Mouse (Mus musculus) MEL (cell line): Measurements from ENCODE around the gene Gm48551. TPM values are rescaled to one million over a fixed set of nuclear protein-coding genes. Genes with fewer than 3 reads are reported as not detected.

Source experiments
- DNase-seq: peaks from one replicate; pipeline ENCODE4 v3.0.0; 2011; ENCODE audit warnings: low read depth, low spot score
- H3K27ac ChIP-seq: 2 replicates; pipeline ENCODE4 v1.5.1; 2012; ENCODE audit warnings: low read depth, mild to moderate bottlenecking, control low read depth, low read length, moderate library complexity; ENCODE audit not compliant: control insufficient read depth
- H3K27me3 ChIP-seq, 2 experiments: fragments of 150-350 bp in 1 of 2; sonication (generic) in 1 of 2; 2 replicates each; pipeline ENCODE4 v1.6.1; 2012; ENCODE audit warnings: low read length in 2 of 2, mild to moderate bottlenecking in 2 of 2, improper control_type of control experiment in 1 of 2, moderate library complexity in 1 of 2; ENCODE audit not compliant: insufficient read depth in 2 of 2, control insufficient read depth in 1 of 2
- H3K36me3 ChIP-seq, 2 experiments: 2 replicates each; pipeline ENCODE4 v1.6.1; 2012 to 2014; ENCODE audit warnings: low read length in 2 of 2, improper control_type of control experiment in 1 of 2, inconsistent platforms in 1 of 2, mild to moderate bottlenecking in 1 of 2; ENCODE audit not compliant: insufficient read depth in 2 of 2, control insufficient read depth in 1 of 2
- H3K4me1 ChIP-seq, 2 experiments: fragments of 150-350 bp in 1 of 2; sonication (generic) in 1 of 2; 2 replicates each; pipeline ENCODE4 v1.6.1; 2012; ENCODE audit warnings: low read length in 2 of 2, improper control_type of control experiment in 1 of 2, mild to moderate bottlenecking in 1 of 2; ENCODE audit not compliant: insufficient read depth in 2 of 2, control insufficient read depth in 1 of 2
- H3K4me3 ChIP-seq, 2 experiments: fragments of 150-350 bp in 1 of 2; sonication (generic) in 1 of 2; 2 replicates each; pipeline ENCODE4 v1.5.1; 2012; ENCODE audit warnings: low read depth in 2 of 2, low read length in 2 of 2, mild to moderate bottlenecking in 2 of 2, moderate library complexity in 2 of 2, control low read depth in 1 of 2, improper control_type of control experiment in 1 of 2; ENCODE audit not compliant: control insufficient read depth in 1 of 2, insufficient read depth in 1 of 2
- H3K79me2 ChIP-seq: 2 replicates; pipeline ENCODE4 v1.6.1; 2012; ENCODE audit warnings: mild to moderate bottlenecking, low read length, moderate library complexity; ENCODE audit not compliant: control insufficient read depth, poor library complexity, insufficient read depth
- H3K9ac ChIP-seq: 2 replicates; pipeline ENCODE4 v1.6.1; 2012; ENCODE audit warnings: low read depth, mild to moderate bottlenecking, control low read depth, low read length, moderate library complexity; ENCODE audit not compliant: control insufficient read depth, poor library complexity, severe bottlenecking
- H3K9me3 ChIP-seq: fragments of 150-350 bp; sonication (generic); replicated peaks from 2 replicates; pipeline ENCODE4 v1.6.1; 2012; ENCODE audit warnings: mild to moderate bottlenecking, low read length, improper control_type of control experiment, moderate library complexity; ENCODE audit not compliant: insufficient read depth
- ELF1 ChIP-seq: IDR thresholded peaks from 2 replicates; pipeline ENCODE4 v1.6.1; 2014; ENCODE audit warnings: low read depth, mild to moderate bottlenecking, inconsistent platforms, low read length, improper control_type of control experiment, moderate library complexity
- GATA1 ChIP-seq: IDR thresholded peaks from 2 replicates; pipeline ENCODE4 v1.6.1; 2011; ENCODE audit warnings: low read depth, low read length, improper control_type of control experiment
- MAFK ChIP-seq: IDR thresholded peaks from 2 replicates; pipeline ENCODE4 v1.6.1; 2011; ENCODE audit warnings: low read depth, mild to moderate bottlenecking, low read length, improper control_type of control experiment, borderline replicate concordance
- MAZ ChIP-seq: IDR thresholded peaks from 2 replicates; pipeline ENCODE4 v1.6.1; 2012; ENCODE audit warnings: low read depth, mild to moderate bottlenecking, inconsistent platforms, low read length, improper control_type of control experiment
- MYC ChIP-seq: IDR thresholded peaks from 2 replicates; pipeline ENCODE4 v1.6.1; 2011; ENCODE audit warnings: low read depth, mild to moderate bottlenecking, low read length, improper control_type of control experiment, moderate library complexity
- POLR2AphosphoS2 ChIP-seq: IDR thresholded peaks from 2 replicates; pipeline ENCODE4 v1.6.1; 2011; ENCODE audit warnings: low read length, improper control_type of control experiment
- POLR2AphosphoS5 ChIP-seq: IDR thresholded peaks from 2 replicates; pipeline ENCODE4 v1.6.1; 2012; ENCODE audit warnings: low read depth, borderline replicate concordance, mild to moderate bottlenecking, inconsistent platforms, low read length, moderate library complexity, mixed read lengths
- RCOR1 ChIP-seq: IDR thresholded peaks from 2 replicates; pipeline ENCODE4 v1.6.1; 2012; ENCODE audit warnings: low read depth, mild to moderate bottlenecking, inconsistent platforms, low read length, improper control_type of control experiment
- TAL1 ChIP-seq: IDR thresholded peaks from 2 replicates; pipeline ENCODE4 v1.6.1; 2012; ENCODE audit warnings: mild to moderate bottlenecking, inconsistent platforms, low read length, moderate library complexity, mixed read lengths
- USF2 ChIP-seq, 2 experiments: IDR thresholded peaks; 2 replicates each; pipeline ENCODE4 v1.6.1; 2011 to 2012; ENCODE audit warnings: improper control_type of control experiment in 2 of 2, low read length in 2 of 2, borderline replicate concordance in 1 of 2, inconsistent platforms in 1 of 2, low read depth in 1 of 2, mild to moderate bottlenecking in 1 of 2; ENCODE audit not compliant: insufficient read depth in 1 of 2
- ZMIZ1 ChIP-seq: IDR thresholded peaks from 2 replicates; pipeline ENCODE4 v1.6.1; 2012; ENCODE audit warnings: low read depth, mild to moderate bottlenecking, inconsistent platforms, low read length, improper control_type of control experiment, moderate library complexity
- ZNF384 ChIP-seq: IDR thresholded peaks from 2 replicates; pipeline ENCODE4 v1.6.1; 2012; ENCODE audit warnings: low read depth, mild to moderate bottlenecking, inconsistent platforms, low read length, improper control_type of control experiment
- polyA plus RNA-seq, 2 experiments: library from polyadenylated mRNA; stranded (reverse) in 1 of 2; unstranded in 1 of 2; fragments of >175 nt in 1 of 2; fragments of >200 nt in 1 of 2; gene quantifications; 2 replicates each; pipeline versions ENCODE4 v1.2.1 to v1.2.4; 2012; ENCODE audit warnings: low replicate concordance in 2 of 2, low read depth in 1 of 2; ENCODE audit not compliant: insufficient read length in 2 of 2, insufficient read depth in 1 of 2, missing spikeins in 1 of 2
- total RNA-seq: library from RNA; depleted of rRNA; stranded (reverse); fragments of 300-350 nt; gene quantifications from 2 replicates; pipeline ENCODE4 v1.2.3, GENCODE M21; 2012

The Gm48551 gene
- total and polyA plus RNA-seq, 3 experiments, result 0.62 to 2.6 TPM; not detected in 1

- Histone ChIP-seq H3K79me2 (no peaks in the 10 kb centered on the region), H3K36me3 (no peaks in the 10 kb centered on the region), H3K4me3 (no peak overlapping the region), H3K4me1 (no peaks in the 10 kb centered on the region), H3K27me3 (no peaks in the 10 kb centered on the region), H3K27ac (no peak overlapping the region), H3K9ac (no peak overlapping the region), H3K9me3 (no peaks in the 10 kb centered on the region)
- no peak for TF ChIP-seq GATA1
- TF ChIP-seq USF2 (IDR thresholded peaks at IDR 0.05; ENCODE audit: borderline replicate concordance in 1 of 2, insufficient read depth in 1 of 2, low read depth in 1 of 2, low read length in 2 of 2), result no peak
- TF ChIP-seq ELF1, result no peak
- no peak for TF ChIP-seq POLR2AphosphoS5
- TF ChIP-seq MYC, result no peak
- no peak for DNase-seq
Measured at GRCm38 (mm10) chr10:81414682-81415081, 30.4 kb downstream of the Gm48551 start.

- H3K27ac ChIP-seq, result no peak overlapping the region
- no peaks in the 10 kb centered on the region for H3K9me3 ChIP-seq
- DNase-seq, result no peak
- no peaks in the 10 kb centered on the region for H3K79me2 ChIP-seq
- TF ChIP-seq TAL1 (no peak), ZNF384 (no peak), MAFK (no peak), MYC (no peak)
- no peaks in the 10 kb centered on the region for H3K27me3 ChIP-seq
- no peak overlapping the region for H3K4me3 ChIP-seq
- H3K36me3 ChIP-seq, result no peaks in the 10 kb centered on the region
- no peaks in the 10 kb centered on the region for H3K4me1 ChIP-seq
- H3K9ac ChIP-seq, result no peak overlapping the region
Measured at GRCm38 (mm10) chr10:81415146-81415545, 30.9 kb downstream of the Gm48551 start.

DNA sequence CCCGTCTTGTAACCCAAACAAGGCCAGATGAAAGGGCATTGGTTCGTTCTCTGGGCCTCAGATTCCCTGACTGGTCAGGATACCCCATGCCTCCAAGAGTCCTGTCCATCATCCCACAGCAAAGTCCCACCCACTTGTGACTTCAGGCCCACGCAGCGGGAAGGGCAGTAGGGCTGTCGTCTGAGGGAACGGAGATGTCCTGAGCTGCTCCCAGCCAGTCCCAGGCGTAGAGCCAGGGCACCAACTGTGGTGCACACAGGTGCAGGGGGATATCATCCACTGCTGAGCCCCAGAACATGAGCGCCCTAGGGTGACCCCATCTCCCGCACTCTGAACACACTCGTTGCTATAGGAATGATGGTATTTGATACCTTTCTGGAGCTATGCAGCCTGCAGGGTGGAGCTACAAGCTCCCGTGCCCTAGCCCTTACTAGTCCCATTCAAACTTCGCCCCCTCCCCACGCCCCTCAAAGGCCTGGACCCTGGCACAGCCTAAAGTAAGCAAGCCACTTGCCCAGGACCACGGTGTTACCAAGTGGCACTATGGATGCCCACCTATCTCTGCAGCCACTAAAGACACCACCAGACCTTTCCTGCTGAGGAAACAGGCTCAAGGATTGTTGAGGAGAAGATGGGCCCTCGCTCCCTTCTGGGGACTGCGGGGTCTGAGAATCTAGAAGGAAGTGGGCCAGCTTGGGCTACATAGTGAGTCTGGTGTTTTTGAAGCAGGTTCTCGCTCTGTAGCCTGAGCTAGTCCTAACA is 31.5 kb downstream of the Gm48551 start:
- Histone ChIP-seq H3K36me3 (no peaks in the 10 kb centered on the region), H3K27ac (no peak overlapping the region), H3K9ac (no peak overlapping the region), H3K4me3 (no peak overlapping the region), H3K27me3 (no peaks in the 10 kb centered on the region), H3K4me1 (no peaks in the 10 kb centered on the region), H3K9me3 (no peaks in the 10 kb centered on the region), H3K79me2 (no peaks in the 10 kb centered on the region)
- DNase-seq, result no peak
- TF ChIP-seq TAL1 (no peak), MAZ (no peak), MAFK (no peak), POLR2AphosphoS2 (no peak), RCOR1 (no peak), ZMIZ1 (no peak), GATA1 (no peak)
